Mouse (Mus musculus) liver, adult 2 months (tissue): ENCODE measurements around the gene Olfm2.

Experiments
- CTCF ChIP-seq: fragments of 200-500 bp; IDR thresholded peaks from 2 replicates; pipeline ENCODE4 v1.5.1; 2011; ENCODE audit warnings: low read depth, low read length, control low read depth
- POLR2A ChIP-seq: fragments of 200-500 bp; IDR thresholded peaks from 2 replicates; pipeline ENCODE4 v1.6.1; 2011; ENCODE audit warnings: low read length, control low read depth; ENCODE audit not compliant: insufficient read depth; ENCODE audit errors: extremely low read depth

DNA sequence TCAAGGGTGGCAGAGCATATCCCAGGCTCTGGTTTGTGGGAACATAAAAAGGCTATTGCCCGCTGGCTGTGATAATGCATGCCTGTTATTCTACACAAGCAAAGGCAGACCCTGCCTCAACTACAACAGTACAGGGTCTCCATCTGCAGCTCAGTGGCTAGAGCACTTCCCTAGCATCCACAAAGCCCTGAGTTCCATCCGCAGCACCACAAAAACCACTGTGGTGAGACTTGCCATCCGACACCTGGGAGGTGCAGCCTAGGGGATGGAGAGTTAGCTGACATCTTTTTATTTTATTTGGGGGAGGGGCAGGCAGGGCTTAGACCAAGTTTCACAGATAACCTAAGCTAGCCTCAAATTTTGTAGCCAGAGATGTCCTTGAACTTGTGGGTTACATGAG lies 15.2 kb upstream of the Olfm2 start:
- TF ChIP-seq CTCF (no peak), POLR2A (no peak)
